Mouse (Mus musculus) thymus, adult 2 months (tissue): ENCODE measurements around the gene Zfhx3. TPM values are rescaled to one million over a fixed set of nuclear protein-coding genes. Genes with fewer than 3 reads are reported as not detected.

ENCODE experiments used
- DNase-seq: peaks from one replicate; pipeline ENCODE4 v3.0.0; 2021
- H3K27ac ChIP-seq: fragments of 200-500 bp; 2 replicates; pipeline ENCODE4 v1.5.1; 2012; ENCODE audit warnings: low read length, control low read depth; ENCODE audit not compliant: control insufficient read depth, insufficient read depth
- H3K27me3 ChIP-seq: fragments of 200-500 bp; 2 replicates; pipeline ENCODE4 v1.6.1; 2012; ENCODE audit warnings: mild to moderate bottlenecking, low read length, moderate library complexity, mixed read lengths; ENCODE audit not compliant: control insufficient read depth, insufficient read depth
- H3K36me3 ChIP-seq: fragments of 200-500 bp; 2 replicates; pipeline ENCODE4 v1.6.1; 2012; ENCODE audit warnings: mild to moderate bottlenecking, low read length, moderate library complexity; ENCODE audit not compliant: control insufficient read depth, insufficient read depth
- H3K4me1 ChIP-seq: fragments of 200-500 bp; replicated peaks from 2 replicates; pipeline ENCODE4 v1.6.1; 2012; ENCODE audit warnings: low read length; ENCODE audit not compliant: control insufficient read depth, insufficient read depth
- H3K4me3 ChIP-seq: fragments of 200-500 bp; 2 replicates; pipeline ENCODE4 v1.5.1; 2012; ENCODE audit warnings: mild to moderate bottlenecking, low read length, control low read depth, moderate library complexity; ENCODE audit not compliant: control insufficient read depth, insufficient read depth
- CTCF ChIP-seq: fragments of 200-500 bp; IDR thresholded peaks from 2 replicates; pipeline ENCODE4 v1.5.1; 2012; ENCODE audit warnings: mild to moderate bottlenecking, control low read depth, low read length, moderate library complexity, borderline replicate concordance; ENCODE audit not compliant: control insufficient read depth, poor library complexity, insufficient read depth; ENCODE audit errors: extremely low read depth
- POLR2A ChIP-seq: fragments of 200-500 bp; IDR thresholded peaks from 2 replicates; pipeline ENCODE4 v1.6.1; 2012; ENCODE audit warnings: mild to moderate bottlenecking, low read length, control low read depth, moderate library complexity; ENCODE audit not compliant: control insufficient read depth, poor library complexity, insufficient read depth; ENCODE audit errors: extremely low read depth
- WGBS: fragments of 180-500 bp; shearing (Covaris S2); methylation state at CpG from one replicate; pipeline ENCODE4 v1.1.7; 2018; 5-methylcytosine and 5-hydroxymethylcytosine counted together
- polyA plus RNA-seq: library from polyadenylated mRNA; depleted of rRNA; stranded (reverse); fragments of >200 nt; gene quantifications from 2 replicates; pipeline ENCODE4 v1.2.3, GENCODE M21; 2012

Zfhx3 gene
- polyA plus RNA-seq, 1 experiment, result 1.1 TPM

DNA sequence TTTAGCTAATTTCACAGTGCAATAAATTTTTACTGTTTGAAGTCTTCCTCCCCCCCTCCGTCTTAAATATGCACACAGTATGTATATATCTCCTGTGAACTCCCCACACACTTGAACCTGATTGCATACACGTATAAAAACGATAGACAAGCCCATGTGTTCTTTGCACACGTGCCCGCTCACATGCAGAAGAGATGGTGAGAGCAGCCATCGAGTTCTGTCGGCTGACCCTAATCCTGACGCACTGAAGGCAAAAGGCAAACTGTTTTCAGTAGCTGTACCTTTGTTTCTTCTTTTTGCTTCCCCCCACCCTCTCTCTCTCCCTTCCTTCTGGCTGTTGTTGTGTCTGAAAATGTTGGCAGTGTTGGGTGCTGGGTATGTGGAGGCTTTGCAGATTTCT is 18.4 kb downstream of the Zfhx3 start:
- Histone ChIP-seq H3K4me1 (no peaks in the 10 kb centered on the region), H3K27me3 (no peaks in the 10 kb centered on the region), H3K4me3 (no peak overlapping the region), H3K27ac (no peak overlapping the region), H3K36me3 (no peaks in the 10 kb centered on the region)
- WGBS, result 88% methylated on average over 8 of the region's 8 CpGs
- no peak for DNase-seq
- TF ChIP-seq POLR2A (no peak), CTCF (no peak)

DNA sequence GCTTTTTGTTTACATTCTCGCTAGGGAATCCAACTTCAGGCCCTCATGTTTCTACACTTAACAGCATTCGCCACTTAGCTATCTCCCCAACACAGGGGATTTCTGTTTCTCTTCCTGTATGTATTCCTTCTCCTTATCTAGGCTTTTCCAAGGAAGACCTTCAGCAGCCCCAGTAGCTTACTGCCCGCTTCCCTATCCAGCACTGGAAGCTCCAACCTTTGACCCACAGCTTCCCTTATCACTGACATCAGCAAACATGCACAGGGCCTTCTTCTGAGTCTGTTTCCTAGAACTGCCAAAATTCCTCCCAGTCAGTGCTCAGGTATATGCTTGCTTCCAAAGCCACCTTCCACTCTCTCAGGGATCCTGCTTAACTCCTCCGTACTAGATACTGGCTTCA is 29.8 kb downstream of the Zfhx3 start:
- no peaks in the 10 kb centered on the region for H3K36me3 ChIP-seq
- no peaks in the 10 kb centered on the region for H3K27me3 ChIP-seq
- no peak overlapping the region for H3K27ac ChIP-seq
- TF ChIP-seq POLR2A, result no peak
- TF ChIP-seq CTCF, result no peak
- H3K4me3 ChIP-seq, result no peak overlapping the region
- no peaks in the 10 kb centered on the region for H3K4me1 ChIP-seq
- DNase-seq, result no peak
- 96% methylated on average over 4 of the region's 4 CpGs for WGBS

- Histone ChIP-seq H3K4me3 (no peak overlapping the region), H3K27ac (no peak overlapping the region), H3K36me3 (no peaks in the 10 kb centered on the region), H3K4me1 (no peaks in the 10 kb centered on the region), H3K27me3 (no peaks in the 10 kb centered on the region)
- 87% methylated on average over 13 of the region's 13 CpGs for WGBS
- no peak for TF ChIP-seq POLR2A
- no peak for TF ChIP-seq CTCF
- no peak for DNase-seq
Observed at GRCm38 (mm10) chr8:107974451-107974850, 32.0 kb downstream of the Zfhx3 start.

- no peak for DNase-seq
- Histone ChIP-seq H3K4me1 (no peaks in the 10 kb centered on the region), H3K4me3 (no peak overlapping the region), H3K27me3 (no peaks in the 10 kb centered on the region), H3K27ac (no peak overlapping the region), H3K36me3 (no peaks in the 10 kb centered on the region)
- no peak for TF ChIP-seq CTCF
- TF ChIP-seq POLR2A, result no peak
- 87% methylated on average over 1 of the region's 1 CpGs for WGBS
Observed at GRCm38 (mm10) chr8:107978247-107978646, 35.8 kb downstream of the Zfhx3 start.

- DNase-seq, result no peak
- TF ChIP-seq CTCF (no peak), POLR2A (no peak)
- Histone ChIP-seq H3K4me3 (no peak overlapping the region), H3K36me3 (no peaks in the 10 kb centered on the region), H3K27ac (no peak overlapping the region), H3K4me1 (no peaks in the 10 kb centered on the region), H3K27me3 (no peaks in the 10 kb centered on the region)
- 13% methylated on average over 10 of the region's 10 CpGs for WGBS
Observed at GRCm38 (mm10) chr8:107980618-107981017, 38.2 kb downstream of the Zfhx3 start.

DNA sequence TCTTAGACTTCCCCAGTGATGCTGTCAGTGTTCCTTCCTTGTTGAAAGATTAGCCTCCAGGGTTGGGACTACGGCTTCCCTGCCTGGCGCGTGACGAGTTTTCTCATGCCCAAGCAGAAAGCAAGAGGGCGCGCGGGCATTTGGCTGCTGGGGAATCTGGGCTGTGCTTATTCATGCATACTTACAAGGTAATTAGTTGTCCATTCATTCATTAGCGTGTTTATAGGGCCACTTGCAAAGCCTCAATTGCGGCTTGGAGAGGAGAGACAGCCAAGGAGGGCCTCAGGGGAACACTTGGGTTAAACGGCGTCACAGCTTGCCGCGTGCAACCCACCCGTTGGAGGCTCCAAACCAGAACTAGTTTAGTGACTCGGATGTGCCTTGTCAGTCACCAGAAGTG is 44.2 kb downstream of the Zfhx3 start:
- 89% methylated on average over 15 of the region's 15 CpGs for WGBS
- Histone ChIP-seq H3K36me3 (no peaks in the 10 kb centered on the region), H3K4me3 (no peak overlapping the region), H3K4me1 (no peaks in the 10 kb centered on the region), H3K27ac (no peak overlapping the region), H3K27me3 (no peaks in the 10 kb centered on the region)
- no peak for DNase-seq
- no peak for TF ChIP-seq CTCF
- no peak for TF ChIP-seq POLR2A

DNA sequence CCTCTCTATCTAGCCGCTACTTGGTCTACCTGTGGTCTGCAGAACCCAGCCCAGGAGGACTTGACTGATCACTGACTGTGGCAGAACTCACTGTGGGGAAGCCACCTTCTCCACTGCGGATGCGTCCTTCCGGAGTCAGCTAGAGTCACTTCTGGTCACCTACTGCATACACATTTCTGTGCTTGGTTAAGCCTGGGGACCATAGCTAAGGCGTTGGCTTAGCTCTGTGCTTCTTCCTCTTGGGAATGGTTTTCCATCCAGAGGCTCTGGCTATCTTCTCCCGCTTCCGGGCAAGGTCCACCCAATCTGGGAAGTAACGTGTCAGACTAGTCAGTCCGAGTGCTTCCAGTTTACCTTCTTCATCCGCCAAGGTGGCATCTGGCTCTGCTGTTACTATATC is 56.4 kb downstream of the Zfhx3 start:
- Histone ChIP-seq H3K4me1 (no peaks in the 10 kb centered on the region), H3K36me3 (no peaks in the 10 kb centered on the region), H3K4me3 (no peak overlapping the region), H3K27me3 (no peaks in the 10 kb centered on the region), H3K27ac (no peak overlapping the region)
- WGBS, result 95% methylated on average over 10 of the region's 10 CpGs
- TF ChIP-seq CTCF (no peak), POLR2A (no peak)
- no peak for DNase-seq

DNA sequence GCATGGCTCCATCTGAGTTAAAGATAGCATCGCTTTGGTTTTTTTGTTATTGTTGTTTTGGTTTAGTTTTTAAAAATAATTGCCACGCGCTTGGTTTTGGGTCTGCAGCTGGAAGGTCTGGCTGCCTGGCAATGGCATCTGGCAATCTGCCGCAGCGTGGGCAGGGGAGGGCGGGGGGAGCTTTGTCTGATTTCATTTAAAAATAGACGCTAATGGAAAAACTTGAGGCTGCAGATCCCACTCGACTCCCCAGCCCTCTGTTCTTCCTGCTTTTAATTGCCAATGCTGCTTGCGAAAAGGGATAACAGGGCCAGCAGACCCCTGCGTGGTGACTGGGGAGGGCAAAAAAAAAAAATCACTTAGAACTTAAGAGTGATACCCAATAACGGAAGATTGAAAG is 69.1 kb downstream of the Zfhx3 start:
- TF ChIP-seq CTCF (no peak), POLR2A (no peak)
- no peaks in the 10 kb centered on the region for H3K4me1 ChIP-seq
- H3K27ac ChIP-seq, result no peak overlapping the region
- no peaks in the 10 kb centered on the region for H3K27me3 ChIP-seq
- WGBS, result 90% methylated on average over 11 of the region's 11 CpGs
- H3K4me3 ChIP-seq, result no peak overlapping the region
- H3K36me3 ChIP-seq, result no peaks in the 10 kb centered on the region
- DNase-seq, result no peak
